In the genomic region with DNA sequence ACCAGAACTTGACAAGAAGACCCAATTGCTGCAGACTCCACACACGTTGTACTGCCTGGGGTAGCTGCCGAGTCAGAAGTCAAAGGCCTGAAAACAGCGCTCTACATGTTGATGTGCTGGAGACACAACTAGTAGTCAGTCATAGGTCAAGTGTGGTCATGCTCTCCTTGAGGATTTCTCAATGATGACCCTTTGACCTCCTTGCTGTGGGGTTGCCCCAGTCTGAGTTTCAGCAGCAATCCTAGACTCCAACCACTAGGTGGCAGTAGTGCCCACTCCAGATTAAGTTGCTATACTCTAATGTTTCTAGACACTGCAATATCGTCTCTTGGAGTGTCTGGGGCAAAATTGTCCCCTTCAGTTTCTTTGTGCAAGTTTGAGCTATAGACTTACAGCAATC, we compare ENCODE assay signal across 9 mouse cellular contexts. TPM values are rescaled to one million over a fixed set of nuclear protein-coding genes. Genes with fewer than 3 reads are reported as not detected.
A peak's percentile ranks its signal among the peaks of the same experiment; 100 is the strongest.
DNase-seq lines count a peak whose midpoint lies in the region; ATAC-seq and TF ChIP-seq lines count a peak whose summit lies in the region.
"Had no signal": no experiment of that assay in that cellular context is flagged by ENCODE, and none has a peak within 500 bp of the region (broad histone marks: within the 10 kb centered on the region; RNA-seq: fewer than 3 reads in every experiment).

No protein-coding gene starts in this region.

- H3K36me3 ChIP-seq in hindbrain, embryonic 14.5 days (replicated peaks; ENCODE audit: control insufficient read depth, insufficient read depth) = no peaks in the 10 kb centered on the region
- no peaks in the 10 kb centered on the region for H3K36me3 ChIP-seq in hindbrain, embryonic 16.5 days (ENCODE audit: control insufficient read depth, insufficient read depth, low read length)
- H3K36me3 ChIP-seq in limb, embryonic 11.5 days (ENCODE audit: control insufficient read depth, insufficient read depth, low read length) = no peaks in the 10 kb centered on the region
- no peaks in the 10 kb centered on the region for H3K36me3 ChIP-seq in small intestine, adult 2 months (ENCODE audit: control insufficient read depth, insufficient read depth, low read length)
- H3K36me3 ChIP-seq: midbrain, embryonic 12.5 days had no signal

- no peak overlapping the region for H3K4me3 ChIP-seq in hindbrain, embryonic 14.5 days (replicated peaks; ENCODE audit: low read length)
- no peak overlapping the region for H3K4me3 ChIP-seq in hindbrain, embryonic 16.5 days (ENCODE audit: low read length)
- H3K4me3 ChIP-seq in limb, embryonic 11.5 days (ENCODE audit: low read depth, low read length) = no peak overlapping the region
- no peak overlapping the region for H3K4me3 ChIP-seq in small intestine, adult 2 months (ENCODE audit: low read depth, low read length)
- H3K4me3 ChIP-seq: midbrain, embryonic 12.5 days had no signal

- no peak for ATAC-seq in hindbrain, embryonic 14.5 days (ENCODE audit: low FRiP score)
- ATAC-seq in hindbrain, embryonic 16.5 days = no peak
- peak; percentile 30; the same call in 1 of the 2 replicates for ATAC-seq in common myeloid progenitor, adult 5-6 weeks (replicated peaks; ENCODE audit: low read depth, poor library complexity, severe bottlenecking)
- ATAC-seq in limb, embryonic 11.5 days (ENCODE audit: insufficient number of reproducible peaks, low FRiP score, low TSS enrichment, low read depth) = no peak

- no peak overlapping the region for H3K9ac ChIP-seq in hindbrain, embryonic 14.5 days
- no peak overlapping the region for H3K9ac ChIP-seq in hindbrain, embryonic 16.5 days (ENCODE audit: low read depth, low read length)
- no peak overlapping the region for H3K9ac ChIP-seq in limb, embryonic 11.5 days (ENCODE audit: low read length)
- H3K9ac ChIP-seq: midbrain, embryonic 12.5 days had no signal

- H3K9me3 ChIP-seq in hindbrain, embryonic 14.5 days (ENCODE audit: control insufficient read depth, low read length) = no peaks in the 10 kb centered on the region
- no peaks in the 10 kb centered on the region for H3K9me3 ChIP-seq in hindbrain, embryonic 16.5 days (ENCODE audit: control insufficient read depth, low read length)
- H3K9me3 ChIP-seq in limb, embryonic 11.5 days (ENCODE audit: control insufficient read depth, low read length) = no peaks in the 10 kb centered on the region
- H3K9me3 ChIP-seq: midbrain, embryonic 12.5 days had no signal

- peak; percentile 51 for DNase-seq in hindbrain, embryonic 14.5 days (ENCODE audit: low spot score)
- DNase-seq in B cell, adult 2 months = peak; percentile 76 to 77
- DNase-seq in Muller cell, postnatal 12 days (ENCODE audit: inconsistent ontology term) = peak; percentile 36
- DNase-seq in limb, embryonic 11.5 days (ENCODE audit: low spot score) = peak; percentile 62
- DNase-seq in frontal cortex, postnatal 10 days (ENCODE audit: low spot score in 2 of 2) = no peak

- peaks cover 7% of the 10 kb centered on the region; the same call in 1 of the 2 replicates for H3K4me1 ChIP-seq in hindbrain, embryonic 14.5 days (replicated peaks; ENCODE audit: control insufficient read depth, insufficient read depth, low read length)
- peaks cover 3% of the 10 kb centered on the region for H3K4me1 ChIP-seq in hindbrain, embryonic 16.5 days (ENCODE audit: control insufficient read depth, insufficient read depth, low read depth, low read length)
- H3K4me1 ChIP-seq in limb, embryonic 11.5 days (ENCODE audit: control insufficient read depth, insufficient read depth, low read length) = no peaks in the 10 kb centered on the region
- no peaks in the 10 kb centered on the region; the same call in 1 of the 2 replicates for H3K4me1 ChIP-seq in small intestine, adult 2 months (ENCODE audit: control insufficient read depth, insufficient read depth, insufficient read length, low read length)

- no peak overlapping the region for H3K4me2 ChIP-seq in hindbrain, embryonic 14.5 days (replicated peaks)
- H3K4me2 ChIP-seq in hindbrain, embryonic 16.5 days (ENCODE audit: low read length) = no peak overlapping the region
- H3K4me2 ChIP-seq in limb, embryonic 11.5 days (ENCODE audit: low read depth, severe bottlenecking) = no peak overlapping the region
- H3K4me2 ChIP-seq: midbrain, embryonic 12.5 days had no signal

- 69% methylated on average over 4 of the region's 4 CpGs for WGBS in hindbrain, embryonic 14.5 days
- WGBS in hindbrain, embryonic 16.5 days = 57% methylated on average over 4 of the region's 4 CpGs
- 71% methylated on average over 4 of the region's 4 CpGs for WGBS in limb, embryonic 11.5 days
- 50% methylated on average over 4 of the region's 4 CpGs for WGBS in small intestine, adult 2 months

- no peaks in the 10 kb centered on the region for H3K27me3 ChIP-seq in hindbrain, embryonic 14.5 days (ENCODE audit: control insufficient read depth, insufficient read depth, low read length)
- no peaks in the 10 kb centered on the region for H3K27me3 ChIP-seq in hindbrain, embryonic 16.5 days (replicated peaks; ENCODE audit: control insufficient read depth, insufficient read depth, low read length)
- H3K27me3 ChIP-seq in limb, embryonic 11.5 days (ENCODE audit: control insufficient read depth, insufficient read depth, low read length) = no peaks in the 10 kb centered on the region
- no peaks in the 10 kb centered on the region for H3K27me3 ChIP-seq in small intestine, adult 2 months (ENCODE audit: control insufficient read depth, insufficient read depth, low read length)

- TF ChIP-seq POLR2A in small intestine, adult 2 months (IDR thresholded peaks at IDR 0.05; ENCODE audit: low read depth, low read length) = no peak

- peak; percentile 71; the same call in 1 of the 2 replicates for TF ChIP-seq CTCF in small intestine, adult 2 months (IDR thresholded peaks at IDR 0.05; ENCODE audit: extremely low read depth, insufficient read length, insufficient replicate concordance, low read depth, low read length)

- H3K27ac ChIP-seq in hindbrain, embryonic 14.5 days = no peak overlapping the region
- no peak overlapping the region for H3K27ac ChIP-seq in hindbrain, embryonic 16.5 days (ENCODE audit: low read depth, low read length)
- H3K27ac ChIP-seq in limb, embryonic 11.5 days (replicated peaks; ENCODE audit: low read depth, low read length) = no peak overlapping the region
- H3K27ac ChIP-seq in small intestine, adult 2 months (ENCODE audit: insufficient read depth, low read depth, low read length) = no peak overlapping the region
- H3K27ac ChIP-seq: midbrain, embryonic 12.5 days had no signal

RNA-seq across cellular contexts. Expression of a gene that starts 3.8 kb away (rescaled TPM):
- 33.0 and 37.0 TPM in 2 replicates for polyA plus RNA-seq in hindbrain, embryonic 14.5 days (2014; fragmentation: Nextera tagmentation; extraction: Ambion mirVana)
- 40.0 and 41.4 TPM in 2 replicates for polyA plus RNA-seq in hindbrain, embryonic 16.5 days (2015; fragmentation: Nextera tagmentation; extraction: Ambion mirVana)
- 29.9 TPM in 2 replicates for total RNA-seq in common myeloid progenitor, adult 5-6 weeks (2017)
- 59.7 and 62.7 TPM in 2 replicates for polyA plus RNA-seq in limb, embryonic 11.5 days (2014; fragmentation: Nextera tagmentation; extraction: Ambion mirVana)
- 7.7 and 9.1 TPM in 2 replicates for polyA plus RNA-seq in small intestine, adult 2 months (2012; rRNA removed)

RNA-seq across cellular contexts. Expression of a gene that starts 59.4 kb away (rescaled TPM):
- 12.6 and 13.5 TPM in 2 replicates for polyA plus RNA-seq in hindbrain, embryonic 14.5 days (2014; fragmentation: Nextera tagmentation; extraction: Ambion mirVana)
- polyA plus RNA-seq in hindbrain, embryonic 16.5 days (2015; fragmentation: Nextera tagmentation; extraction: Ambion mirVana) = 10.1 and 12.6 TPM in 2 replicates
- 5.8 and 6.3 TPM in 2 replicates for total RNA-seq in common myeloid progenitor, adult 5-6 weeks (2017)
- polyA plus RNA-seq in limb, embryonic 11.5 days (2014; fragmentation: Nextera tagmentation; extraction: Ambion mirVana) = 26.9 and 30.2 TPM in 2 replicates
- polyA plus RNA-seq in small intestine, adult 2 months (2012; rRNA removed) = 24.9 and 74.0 TPM in 2 replicates

Comparison
In these comparisons a context has a peak if more than half of its experiments do, and no peak if none do; other contexts are left out.
1. DNase-seq: peak in hindbrain, embryonic 14.5 days (single experiment), B cell, adult 2 months (2 of 2), Muller cell, postnatal 12 days (single experiment) and limb, embryonic 11.5 days (single experiment); none in frontal cortex, postnatal 10 days (0 of 2).